Mouse (Mus musculus) liver, embryonic 14.5 days (tissue): ENCODE results near the gene Dscam.

ENCODE experiments used
- CTCF ChIP-seq: IDR thresholded peaks from 2 replicates; pipeline ENCODE4 v1.5.1; 2016; ENCODE audit warnings: antibody characterized with exemption, low read depth, control low read depth
- EP300 ChIP-seq: IDR thresholded peaks from 2 replicates; pipeline ENCODE4 v1.6.1; 2016; ENCODE audit warnings: antibody characterized with exemption, low read depth

DNA sequence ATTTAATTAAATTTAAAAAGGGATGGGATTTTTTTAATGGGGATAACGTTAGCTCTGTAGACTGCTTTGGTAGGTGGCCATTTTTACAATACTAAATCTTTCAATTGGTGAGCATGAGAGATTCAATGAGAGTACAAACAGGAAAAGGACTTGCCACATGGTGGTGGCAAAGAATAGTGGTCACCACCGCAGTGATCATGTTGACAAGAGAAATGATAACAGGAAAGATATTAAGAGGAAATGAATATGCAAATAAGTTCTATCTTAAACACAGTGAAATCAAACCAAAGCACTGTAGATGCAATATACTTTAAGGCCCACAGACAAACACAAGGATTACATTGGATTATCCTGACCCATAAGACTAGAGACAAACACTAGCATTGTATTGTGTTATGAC is 24.1 kb upstream of the Dscam start:
- TF ChIP-seq CTCF (no peak), EP300 (no peak)
